Mouse (Mus musculus): ENCODE measurements at regions not wholly inside any gene's neighbourhood (a gene's known extent, or its start where the extent isn't known, plus 50 kb on each side); places are given as distances from the start of the nearest gene placed in this dataset.

DNA sequence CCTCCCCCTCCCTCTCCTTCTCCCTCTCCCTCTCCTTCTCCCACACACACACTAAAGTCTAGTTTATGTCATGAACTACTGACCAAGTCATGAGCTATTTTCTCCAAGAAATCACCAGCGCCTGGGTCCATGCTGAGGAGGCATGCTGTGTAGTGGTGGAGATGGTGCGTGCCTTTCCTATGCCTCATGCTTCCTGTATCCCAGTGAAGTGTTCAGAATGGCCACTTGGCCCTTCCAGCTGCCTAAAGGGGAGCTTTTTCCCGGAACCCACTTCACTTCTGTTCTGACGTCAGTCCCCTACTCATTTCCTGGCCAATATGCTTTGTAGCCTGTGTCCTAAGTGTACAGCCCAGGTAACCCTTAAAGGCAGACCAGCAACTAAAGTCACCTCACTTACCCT is 199.1 kb upstream of the Egflam start:
- no peak for DNase-seq (ENCODE audit: low spot score)
- H3K9me3 ChIP-seq, result no peaks in the 10 kb centered on the region
- no peaks in the 10 kb centered on the region for H3K36me3 ChIP-seq
- WGBS, result 88% methylated on average over 4 of the region's 4 CpGs
- no peak overlapping the region for H3K4me3 ChIP-seq
- H3K27ac ChIP-seq, result no peak overlapping the region
- H3K27me3 ChIP-seq (ENCODE audit: insufficient read depth, poor library complexity, severe bottlenecking), result no peaks in the 10 kb centered on the region
- no peaks in the 10 kb centered on the region for H3K4me1 ChIP-seq (replicated peaks)

- DNase-seq (ENCODE audit: low spot score), result no peak
- no peaks in the 10 kb centered on the region for H3K4me1 ChIP-seq (replicated peaks)
- no peaks in the 10 kb centered on the region for H3K9me3 ChIP-seq
- no peak overlapping the region for H3K4me3 ChIP-seq
- H3K27ac ChIP-seq, result no peak overlapping the region
- H3K27me3 ChIP-seq (ENCODE audit: insufficient read depth, poor library complexity, severe bottlenecking), result no peaks in the 10 kb centered on the region
- no peaks in the 10 kb centered on the region for H3K36me3 ChIP-seq
Measured at GRCm38 (mm10) chr15:7597805-7598204, 199.6 kb upstream of the Egflam start.

DNA sequence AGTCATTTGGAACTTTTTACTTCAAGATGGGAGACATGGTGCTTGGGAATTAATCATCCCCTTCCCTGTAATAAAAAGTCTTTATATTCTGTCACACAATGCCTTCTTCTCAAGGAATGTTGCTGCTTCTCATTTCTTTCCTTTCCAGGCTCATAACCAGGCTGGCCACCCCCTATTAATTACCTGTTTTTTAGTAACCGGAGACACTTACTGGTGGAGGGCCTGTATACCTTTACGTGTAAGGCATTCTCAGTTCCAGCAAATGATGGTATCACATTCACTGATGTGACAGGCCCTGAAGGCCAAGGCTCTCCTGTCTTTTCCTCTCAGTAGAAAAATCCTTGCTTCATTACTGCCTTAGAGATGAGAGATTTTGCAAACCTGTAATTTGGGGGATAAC is 203.3 kb upstream of the Egflam start:
- no peak overlapping the region for H3K27ac ChIP-seq
- no peaks in the 10 kb centered on the region for H3K4me1 ChIP-seq (replicated peaks)
- H3K4me3 ChIP-seq, result no peak overlapping the region
- 90% methylated on average over 2 of the region's 2 CpGs for WGBS
- DNase-seq (ENCODE audit: low spot score), result no peak
- H3K36me3 ChIP-seq, result no peaks in the 10 kb centered on the region
- no peaks in the 10 kb centered on the region for H3K27me3 ChIP-seq (ENCODE audit: insufficient read depth, poor library complexity, severe bottlenecking)
- H3K9me3 ChIP-seq, result no peaks in the 10 kb centered on the region

GRCm38 (mm10) chr15:7604847-7605246 is 205.8 kb upstream of the Gdnf start:
- no peak overlapping the region for H3K27ac ChIP-seq
- no peaks in the 10 kb centered on the region for H3K36me3 ChIP-seq
- no peaks in the 10 kb centered on the region for H3K4me1 ChIP-seq (replicated peaks)
- H3K9me3 ChIP-seq, result no peaks in the 10 kb centered on the region
- H3K4me3 ChIP-seq, result no peak overlapping the region
- H3K27me3 ChIP-seq (ENCODE audit: insufficient read depth, poor library complexity, severe bottlenecking), result no peaks in the 10 kb centered on the region
- 94% methylated on average over 3 of the region's 3 CpGs for WGBS
- no peak for DNase-seq (ENCODE audit: low spot score)

- Histone ChIP-seq H3K27me3 (ENCODE audit: insufficient read depth, poor library complexity, severe bottlenecking) (no peaks in the 10 kb centered on the region), H3K4me1 (replicated peaks) (peaks cover 2% of the 10 kb centered on the region; the same call in 1 of the 2 replicates), H3K9me3 (no peaks in the 10 kb centered on the region), H3K27ac (no peak overlapping the region), H3K4me3 (no peak overlapping the region), H3K36me3 (no peaks in the 10 kb centered on the region)
- DNase-seq (ENCODE audit: low spot score), result no peak
- 72% methylated on average over 2 of the region's 2 CpGs for WGBS
Measured at GRCm38 (mm10) chr15:7617954-7618353, 192.7 kb upstream of the Gdnf start.

- H3K4me1 ChIP-seq (replicated peaks), result no peaks in the 10 kb centered on the region
- no peaks in the 10 kb centered on the region for H3K9me3 ChIP-seq
- no peaks in the 10 kb centered on the region for H3K27me3 ChIP-seq (ENCODE audit: insufficient read depth, poor library complexity, severe bottlenecking)
- H3K36me3 ChIP-seq, result no peaks in the 10 kb centered on the region
- DNase-seq (ENCODE audit: low spot score), result no peak
- 94% methylated on average over 2 of the region's 2 CpGs for WGBS
- no peak overlapping the region for H3K27ac ChIP-seq
- no peak overlapping the region for H3K4me3 ChIP-seq
Measured at GRCm38 (mm10) chr15:7623026-7623425, 187.6 kb upstream of the Gdnf start.

- Histone ChIP-seq H3K27me3 (ENCODE audit: insufficient read depth, poor library complexity, severe bottlenecking) (no peaks in the 10 kb centered on the region), H3K9me3 (no peaks in the 10 kb centered on the region), H3K27ac (no peak overlapping the region), H3K36me3 (no peaks in the 10 kb centered on the region), H3K4me3 (no peak overlapping the region), H3K4me1 (replicated peaks) (no peaks in the 10 kb centered on the region)
- WGBS, result 76% methylated on average over 6 of the region's 6 CpGs
- no peak for DNase-seq (ENCODE audit: low spot score)
Measured at GRCm38 (mm10) chr15:7624689-7625472, 185.8 kb upstream of the Gdnf start.

GRCm38 (mm10) chr15:7629826-7630225 is 180.8 kb upstream of the Gdnf start:
- Histone ChIP-seq H3K4me3 (no peak overlapping the region), H3K27ac (no peak overlapping the region), H3K36me3 (no peaks in the 10 kb centered on the region), H3K4me1 (replicated peaks) (peaks cover 5% of the 10 kb centered on the region; the same call in 1 of the 2 replicates), H3K27me3 (ENCODE audit: insufficient read depth, poor library complexity, severe bottlenecking) (no peaks in the 10 kb centered on the region), H3K9me3 (no peaks in the 10 kb centered on the region)
- DNase-seq (ENCODE audit: low spot score), result no peak
- WGBS, result 96% methylated on average over 4 of the region's 4 CpGs

GRCm38 (mm10) chr15:7635234-7635633 is 175.4 kb upstream of the Gdnf start:
- 47% methylated on average over 8 of the region's 8 CpGs for WGBS
- H3K27ac ChIP-seq, result no peak overlapping the region

DNA sequence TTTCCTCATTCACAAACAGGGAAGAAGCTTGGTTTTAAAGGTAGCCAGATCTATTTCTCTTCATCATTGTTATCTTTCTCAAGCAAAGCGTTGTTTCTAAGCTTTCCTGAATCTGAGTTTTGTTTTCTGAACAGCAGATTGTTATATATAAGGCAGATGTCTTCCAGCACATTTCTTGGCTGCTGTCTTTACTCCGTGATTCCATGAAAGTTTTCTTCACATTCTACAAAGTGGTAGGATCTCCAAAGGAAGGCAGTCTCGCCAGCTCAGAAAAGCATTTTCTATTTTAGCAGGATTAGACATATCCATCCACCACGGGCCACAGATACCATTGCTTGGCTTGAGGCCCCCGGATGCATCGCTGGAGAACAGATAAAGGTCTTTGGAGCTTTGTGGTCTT is 171.2 kb upstream of the Gdnf start:
- no peaks in the 10 kb centered on the region for H3K27me3 ChIP-seq (ENCODE audit: insufficient read depth, poor library complexity, severe bottlenecking)
- no peaks in the 10 kb centered on the region for H3K9me3 ChIP-seq
- no peak overlapping the region for H3K4me3 ChIP-seq
- H3K4me1 ChIP-seq (replicated peaks), result peaks cover 44% of the 10 kb centered on the region
- DNase-seq (ENCODE audit: low spot score), result no peak
- H3K27ac ChIP-seq, result no peak overlapping the region
- no peaks in the 10 kb centered on the region for H3K36me3 ChIP-seq
- 85% methylated on average over 6 of the region's 6 CpGs for WGBS

More at GRCm38 (mm10) chr15:7635234-7635633, 175.4 kb upstream of the Gdnf start:
- H3K4me1 ChIP-seq (replicated peaks), result peaks cover 17% of the 10 kb centered on the region
- no peaks in the 10 kb centered on the region for H3K36me3 ChIP-seq
- peak; percentile 24 for DNase-seq (ENCODE audit: low spot score)
- H3K27me3 ChIP-seq (ENCODE audit: insufficient read depth, poor library complexity, severe bottlenecking), result no peaks in the 10 kb centered on the region
- H3K9me3 ChIP-seq, result no peaks in the 10 kb centered on the region
- no peak overlapping the region for H3K4me3 ChIP-seq

GRCm38 (mm10) chr15:7642075-7642474 is 168.6 kb upstream of the Gdnf start:
- no peaks in the 10 kb centered on the region for H3K36me3 ChIP-seq
- peaks cover 29% of the 10 kb centered on the region for H3K4me1 ChIP-seq (replicated peaks)
- no peaks in the 10 kb centered on the region for H3K27me3 ChIP-seq (ENCODE audit: insufficient read depth, poor library complexity, severe bottlenecking)
- no peaks in the 10 kb centered on the region for H3K9me3 ChIP-seq
- H3K27ac ChIP-seq, result no peak overlapping the region
- no peak overlapping the region for H3K4me3 ChIP-seq
- DNase-seq (ENCODE audit: low spot score), result peak; percentile 18
- 20% methylated on average over 2 of the region's 2 CpGs for WGBS

DNA sequence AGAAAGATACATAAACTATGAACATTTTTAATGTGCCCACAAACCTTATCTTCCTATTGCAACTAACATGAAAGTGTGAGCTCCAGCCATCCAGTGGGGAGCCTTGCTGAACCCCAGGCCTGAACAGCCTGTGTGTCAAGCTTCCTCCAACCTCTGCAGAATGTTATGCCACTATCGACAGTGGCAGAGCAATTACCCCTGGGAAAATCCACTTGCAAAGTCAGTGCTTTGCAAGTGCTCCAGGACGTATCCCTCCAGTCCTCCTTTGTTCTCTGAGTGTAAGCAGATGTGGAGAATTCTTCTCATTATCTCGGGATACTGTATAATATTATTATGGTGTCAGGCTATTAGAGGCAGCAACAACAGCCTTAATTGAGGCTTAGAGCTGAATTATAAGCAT is 159.9 kb upstream of the Gdnf start:
- Histone ChIP-seq H3K27ac (no peak overlapping the region), H3K4me3 (no peak overlapping the region), H3K4me1 (replicated peaks) (no peaks in the 10 kb centered on the region), H3K27me3 (ENCODE audit: insufficient read depth, poor library complexity, severe bottlenecking) (no peaks in the 10 kb centered on the region), H3K36me3 (no peaks in the 10 kb centered on the region), H3K9me3 (no peaks in the 10 kb centered on the region)
- 47% methylated on average over 3 of the region's 3 CpGs for WGBS
- DNase-seq (ENCODE audit: low spot score), result no peak

- Histone ChIP-seq H3K27me3 (ENCODE audit: insufficient read depth, poor library complexity, severe bottlenecking) (no peaks in the 10 kb centered on the region), H3K9me3 (no peaks in the 10 kb centered on the region), H3K36me3 (no peaks in the 10 kb centered on the region), H3K4me1 (replicated peaks) (no peaks in the 10 kb centered on the region), H3K27ac (no peak overlapping the region), H3K4me3 (no peak overlapping the region)
- no peak for DNase-seq (ENCODE audit: low spot score)
- 82% methylated on average over 2 of the region's 2 CpGs for WGBS
Measured at GRCm38 (mm10) chr15:7663888-7664287, 146.8 kb upstream of the Gdnf start.

DNA sequence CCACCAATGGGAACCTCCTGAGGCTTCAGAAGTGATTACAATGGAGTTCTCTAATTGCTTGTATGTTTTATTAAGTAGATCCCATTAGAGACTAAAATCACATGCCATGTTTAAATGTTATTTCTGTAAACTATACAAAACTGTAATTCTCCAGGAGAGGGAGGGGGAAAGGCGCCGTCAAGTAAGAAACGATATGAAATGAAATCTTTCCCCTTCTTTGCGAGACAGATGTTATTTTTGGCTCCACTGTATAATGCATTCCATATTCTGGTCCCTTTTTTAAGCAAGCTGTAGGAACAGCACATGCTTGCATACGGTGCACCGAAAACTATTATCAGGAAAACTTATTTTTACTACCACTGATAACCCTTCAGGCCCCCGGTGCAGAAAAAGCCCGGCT is 141.0 kb upstream of the Gdnf start:
- Histone ChIP-seq H3K36me3 (no peaks in the 10 kb centered on the region), H3K4me1 (replicated peaks) (no peaks in the 10 kb centered on the region), H3K9me3 (no peaks in the 10 kb centered on the region), H3K4me3 (no peak overlapping the region), H3K27me3 (ENCODE audit: insufficient read depth, poor library complexity, severe bottlenecking) (no peaks in the 10 kb centered on the region), H3K27ac (no peak overlapping the region)
- WGBS, result 88% methylated on average over 8 of the region's 8 CpGs
- no peak for DNase-seq (ENCODE audit: low spot score)

All from hindbrain, embryonic 10.5 days (tissue).